Mouse (Mus musculus): ENCODE data around the gene Rdh5.

DNA sequence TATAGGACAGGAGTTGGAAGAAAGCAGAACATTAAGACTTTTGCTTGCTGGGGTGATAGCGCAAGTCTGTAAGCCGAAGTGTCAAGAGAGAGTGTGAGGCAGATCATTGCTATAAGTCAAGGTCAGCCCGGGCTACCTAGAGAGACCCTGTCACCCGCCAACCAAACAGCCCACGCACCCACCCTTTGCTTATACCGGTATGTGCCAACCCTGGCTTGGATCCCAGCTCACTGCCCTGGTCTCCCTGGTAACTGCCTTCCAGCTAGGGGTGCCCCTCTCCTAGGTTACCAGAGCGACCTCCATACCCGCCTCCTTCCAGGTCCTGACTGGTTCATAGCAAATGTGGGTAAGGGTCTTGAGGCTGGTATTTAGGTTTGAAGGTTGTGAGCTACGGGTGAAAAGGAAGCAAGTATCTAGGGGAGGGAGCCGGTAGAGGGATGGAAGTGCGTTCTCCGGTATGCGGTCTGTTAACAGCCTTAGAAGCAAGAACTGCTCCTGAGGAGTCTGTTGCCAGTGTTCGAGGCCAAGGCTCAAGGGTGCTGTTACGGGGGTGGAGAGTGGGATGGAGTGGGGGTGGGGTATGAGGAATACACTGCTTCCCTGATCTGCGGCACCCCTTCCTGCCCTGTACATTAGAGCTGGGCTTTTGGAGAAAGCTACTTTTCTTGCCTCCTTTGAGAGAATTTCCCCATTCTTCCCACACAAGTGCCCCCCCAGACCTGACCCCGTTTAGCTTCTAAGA is 26.6 kb downstream of the Rdh5 start:
- TF ChIP-seq CTCF (IDR thresholded peaks at IDR 0.05; ENCODE audit: borderline replicate concordance, control insufficient read depth, extremely low read depth, insufficient read depth, low read length, poor library complexity) (no peak), POLR2A (IDR thresholded peaks at IDR 0.05; ENCODE audit: control insufficient read depth, extremely low read depth, insufficient read depth, low read length, poor library complexity) (no peak)

Data from thymus, adult 2 months (tissue).